Mouse (Mus musculus) liver, adult 2 months (tissue): ENCODE results near the gene Setd6.

Source experiments
- CTCF ChIP-seq: fragments of 200-500 bp; IDR thresholded peaks from 2 replicates; pipeline ENCODE4 v1.5.1; 2011; ENCODE audit warnings: low read depth, low read length, control low read depth
- POLR2A ChIP-seq: fragments of 200-500 bp; IDR thresholded peaks from 2 replicates; pipeline ENCODE4 v1.6.1; 2011; ENCODE audit warnings: low read length, control low read depth; ENCODE audit not compliant: insufficient read depth; ENCODE audit errors: extremely low read depth

DNA sequence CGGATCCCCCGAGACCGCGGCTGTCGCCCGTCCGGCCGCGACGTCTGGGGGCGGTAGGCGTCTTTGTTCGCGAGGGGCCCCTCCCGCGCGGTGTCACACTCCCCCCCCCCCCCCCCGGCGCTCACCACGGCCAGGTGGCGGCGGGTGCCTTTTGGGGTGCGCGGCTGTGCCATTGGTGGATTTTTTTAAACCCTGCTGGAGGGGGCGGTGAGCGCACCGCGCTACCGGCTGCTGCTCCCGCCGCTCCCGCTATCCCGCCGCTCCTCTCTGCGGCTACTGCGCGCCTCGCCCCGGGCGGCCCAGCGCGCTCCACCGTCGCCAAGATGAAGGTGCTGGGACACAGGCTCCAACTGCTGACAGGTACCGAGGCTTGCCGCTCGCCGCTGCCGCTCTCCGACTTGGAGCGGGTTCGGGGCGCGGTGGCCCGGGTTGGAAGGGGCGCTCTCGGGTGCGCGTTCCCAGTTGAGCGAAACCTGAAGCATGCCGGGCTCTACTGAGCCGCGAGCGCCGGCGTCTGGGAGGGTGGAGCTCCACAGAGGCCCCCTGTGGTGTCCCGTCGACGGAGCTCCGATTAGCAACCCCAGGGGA lies 37.6 kb upstream of the Setd6 start:
- TF ChIP-seq CTCF (no peak), POLR2A (no peak)
